ENCODE assay signal across 12 mouse cellular contexts in the genomic region with DNA sequence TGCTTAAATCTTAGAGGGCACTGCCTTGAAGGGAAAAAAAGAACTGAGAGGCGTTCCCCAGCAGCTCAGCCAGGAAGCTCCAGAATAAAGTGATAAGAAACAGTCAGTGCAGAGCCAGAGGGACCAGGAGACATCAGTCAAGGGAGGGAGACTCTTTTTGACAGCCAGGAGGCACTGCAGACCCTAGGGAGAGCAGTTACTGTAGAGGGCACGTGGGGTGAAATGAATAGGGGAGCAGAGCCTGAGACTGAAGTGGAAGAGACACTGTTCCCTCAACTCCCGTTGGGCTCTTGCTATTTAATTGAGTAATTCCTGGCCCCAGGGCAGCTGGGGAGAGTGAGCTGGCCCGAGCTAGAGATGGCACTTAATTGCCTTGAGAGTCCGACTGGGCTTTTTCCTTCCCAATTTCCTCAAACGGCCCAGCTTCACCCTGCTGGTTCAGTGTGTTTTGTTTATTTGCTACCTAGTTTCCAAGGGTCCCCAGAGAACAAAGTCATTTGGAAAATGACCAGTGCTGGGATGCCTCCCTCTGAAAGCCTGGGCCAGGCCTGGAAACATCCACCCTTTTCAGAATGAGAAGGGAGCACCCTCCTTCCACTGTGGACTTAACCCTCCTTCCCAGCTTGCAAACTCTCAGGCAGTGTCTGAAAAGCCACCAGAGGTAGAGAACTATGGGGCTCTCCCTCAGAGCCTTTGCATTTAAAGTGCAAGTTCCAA. TPM values are rescaled to one million over a fixed set of nuclear protein-coding genes. Genes with fewer than 3 reads are reported as not detected.
DNase-seq lines count a peak whose midpoint lies in the region; ATAC-seq and TF ChIP-seq lines count a peak whose summit lies in the region.
"Had no signal": no experiment of that assay in that cellular context is flagged by ENCODE, and none has a peak within 500 bp of the region (broad histone marks: within the 10 kb centered on the region; RNA-seq: fewer than 3 reads in every experiment).

No protein-coding gene starts in this region.

- peak; percentile 23; the same call in 1 of the 2 replicates for TF ChIP-seq CTCF in liver, postnatal 0 days (IDR thresholded peaks at IDR 0.05; ENCODE audit: low read depth)

- DNase-seq in forebrain, embryonic 11.5 days (ENCODE audit: low spot score) = peak; percentile 33
- no peak for DNase-seq in forebrain, embryonic 14.5 days (ENCODE audit: low spot score)
- DNase-seq in liver, postnatal 0 days = no peak
- DNase-seq in liver, embryonic 11.5 days (ENCODE audit: low spot score) = no peak
- peak; percentile 47 for DNase-seq in skeletal muscle tissue, adult 2 months (ENCODE audit: low read depth, low spot score)
- DNase-seq in left cerebral cortex, adult 9 months (ENCODE audit: low spot score in 2 of 2) = no peak
- DNase-seq in right cerebral cortex, adult 2 months (ENCODE audit: low spot score in 2 of 2) = no peak
- DNase-seq: gastrocnemius, postnatal 10 days; kidney, postnatal 4 days; spleen, adult 18-20 months had no signal

- no peak for ATAC-seq in forebrain, embryonic 11.5 days (replicated peaks; ENCODE audit: low FRiP score)
- no peak for ATAC-seq in forebrain, embryonic 14.5 days
- no peak for ATAC-seq in liver, postnatal 0 days
- no peak for ATAC-seq in liver, embryonic 11.5 days (replicated peaks; ENCODE audit: low FRiP score)
- ATAC-seq in hindbrain, embryonic 12.5 days (ENCODE audit: low FRiP score) = peak; percentile 48; the same call in 1 of the 2 replicates
- ATAC-seq: inflammation-experienced regulatory T-cells, adult 6 months had no signal

- H3K27me3 ChIP-seq in forebrain, embryonic 11.5 days (ENCODE audit: control insufficient read depth, insufficient read depth, low read length) = no peaks in the 10 kb centered on the region
- H3K27me3 ChIP-seq in forebrain, embryonic 14.5 days (replicated peaks; ENCODE audit: control insufficient read depth, insufficient read depth, low read length) = no peaks in the 10 kb centered on the region
- H3K27me3 ChIP-seq in liver, postnatal 0 days (ENCODE audit: insufficient read depth, low read length) = 0 out of 2 replicates have a peak, but pooled peaks cover 3% of the 10 kb centered on the region
- H3K27me3 ChIP-seq in liver, embryonic 11.5 days (replicated peaks; ENCODE audit: control insufficient read depth, insufficient read depth, low read length) = no peaks in the 10 kb centered on the region
- H3K27me3 ChIP-seq in hindbrain, embryonic 12.5 days = no peaks in the 10 kb centered on the region

- no peaks in the 10 kb centered on the region for H3K36me3 ChIP-seq in forebrain, embryonic 11.5 days (ENCODE audit: control insufficient read depth, insufficient read depth, low read length)
- H3K36me3 ChIP-seq in forebrain, embryonic 14.5 days (ENCODE audit: control insufficient read depth, insufficient read depth, low read length) = no peaks in the 10 kb centered on the region
- H3K36me3 ChIP-seq in liver, postnatal 0 days (replicated peaks; ENCODE audit: insufficient read depth, low read length) = no peaks in the 10 kb centered on the region
- H3K36me3 ChIP-seq in liver, embryonic 11.5 days (ENCODE audit: control insufficient read depth, insufficient read depth, low read length) = no peaks in the 10 kb centered on the region
- H3K36me3 ChIP-seq in hindbrain, embryonic 12.5 days = no peaks in the 10 kb centered on the region

- H3K4me1 ChIP-seq in forebrain, embryonic 11.5 days (replicated peaks; ENCODE audit: control insufficient read depth, insufficient read depth, low read length) = no peaks in the 10 kb centered on the region
- H3K4me1 ChIP-seq in forebrain, embryonic 14.5 days (ENCODE audit: control insufficient read depth, insufficient read depth, low read length) = no peaks in the 10 kb centered on the region
- no peaks in the 10 kb centered on the region for H3K4me1 ChIP-seq in liver, postnatal 0 days (ENCODE audit: insufficient read depth)
- no peaks in the 10 kb centered on the region for H3K4me1 ChIP-seq in liver, embryonic 11.5 days (replicated peaks; ENCODE audit: control insufficient read depth, insufficient read depth, low read length)
- 0 out of 2 replicates have a peak, but pooled peaks cover 9% of the 10 kb centered on the region for H3K4me1 ChIP-seq in hindbrain, embryonic 12.5 days

- 24% methylated on average over 6 of the region's 6 CpGs for WGBS in forebrain, embryonic 11.5 days
- WGBS in forebrain, embryonic 14.5 days = 12% methylated on average over 6 of the region's 6 CpGs
- 24% methylated on average over 6 of the region's 6 CpGs for WGBS in liver, postnatal 0 days (ENCODE audit: insufficient replicate concordance)
- 20% methylated on average over 6 of the region's 6 CpGs for WGBS in liver, embryonic 11.5 days
- WGBS in hindbrain, embryonic 12.5 days = 15% methylated on average over 6 of the region's 6 CpGs

- H3K27ac ChIP-seq in forebrain, embryonic 11.5 days (ENCODE audit: low read depth, low read length) = no peak overlapping the region
- no peak overlapping the region for H3K27ac ChIP-seq in forebrain, embryonic 14.5 days (ENCODE audit: low read depth, low read length)
- no peak overlapping the region for H3K27ac ChIP-seq in liver, postnatal 0 days (ENCODE audit: low read depth)
- H3K27ac ChIP-seq in liver, embryonic 11.5 days (ENCODE audit: low read depth, low read length) = no peak overlapping the region
- no peak overlapping the region for H3K27ac ChIP-seq in hindbrain, embryonic 12.5 days

- H3K4me3 ChIP-seq in forebrain, embryonic 11.5 days (ENCODE audit: low read depth, low read length) = no peak overlapping the region
- no peak overlapping the region for H3K4me3 ChIP-seq in forebrain, embryonic 14.5 days (ENCODE audit: low read depth, low read length)
- H3K4me3 ChIP-seq in liver, postnatal 0 days (ENCODE audit: low read depth, low read length) = no peak overlapping the region
- H3K4me3 ChIP-seq in liver, embryonic 11.5 days (ENCODE audit: low read depth, low read length) = no peak overlapping the region
- no peak overlapping the region for H3K4me3 ChIP-seq in hindbrain, embryonic 12.5 days

- no peaks in the 10 kb centered on the region for H3K9me3 ChIP-seq in forebrain, embryonic 11.5 days (ENCODE audit: control insufficient read depth, low read length)
- no peaks in the 10 kb centered on the region for H3K9me3 ChIP-seq in forebrain, embryonic 14.5 days (replicated peaks; ENCODE audit: control insufficient read depth, low read length)
- H3K9me3 ChIP-seq in liver, postnatal 0 days (ENCODE audit: low read length) = no peaks in the 10 kb centered on the region
- no peaks in the 10 kb centered on the region for H3K9me3 ChIP-seq in liver, embryonic 11.5 days (ENCODE audit: control insufficient read depth, low read length)
- H3K9me3 ChIP-seq in hindbrain, embryonic 12.5 days (replicated peaks) = no peaks in the 10 kb centered on the region

- no peak overlapping the region for H3K4me2 ChIP-seq in forebrain, embryonic 11.5 days (ENCODE audit: low read depth, low read length, severe bottlenecking)
- no peak overlapping the region for H3K4me2 ChIP-seq in forebrain, embryonic 14.5 days (ENCODE audit: low read length)
- H3K4me2 ChIP-seq in liver, postnatal 0 days (ENCODE audit: low read depth, low read length) = no peak overlapping the region
- no peak overlapping the region for H3K4me2 ChIP-seq in liver, embryonic 11.5 days
- H3K4me2 ChIP-seq in hindbrain, embryonic 12.5 days (replicated peaks) = no peak overlapping the region

- no peak for TF ChIP-seq EP300 in liver, postnatal 0 days (IDR thresholded peaks at IDR 0.05; ENCODE audit: low read depth)

- no peak overlapping the region for H3K9ac ChIP-seq in forebrain, embryonic 11.5 days (ENCODE audit: low read length)
- H3K9ac ChIP-seq in forebrain, embryonic 14.5 days (ENCODE audit: low read length) = no peak overlapping the region
- no peak overlapping the region for H3K9ac ChIP-seq in liver, postnatal 0 days (replicated peaks)
- no peak overlapping the region for H3K9ac ChIP-seq in liver, embryonic 11.5 days (ENCODE audit: low read depth, low read length)
- H3K9ac ChIP-seq in hindbrain, embryonic 12.5 days = no peak overlapping the region

RNA-seq across cellular contexts. Expression of gene Rbm15, which starts 41.6 kb away (rescaled TPM):
- polyA plus RNA-seq in forebrain, embryonic 11.5 days (2014; fragmentation: Nextera tagmentation; extraction: Ambion mirVana) = 19.4 and 22.6 TPM in 2 replicates
- polyA plus RNA-seq in forebrain, embryonic 14.5 days (2014; fragmentation: Nextera tagmentation; extraction: Ambion mirVana) = 9.1 and 10.2 TPM in 2 replicates
- polyA plus RNA-seq in liver, postnatal 0 days (2015; fragmentation: Nextera tagmentation; extraction: Ambion mirVana) = 6.5 and 6.7 TPM in 2 replicates
- 16.3 and 16.9 TPM in 2 replicates for polyA plus RNA-seq in liver, embryonic 11.5 days (2014; fragmentation: Nextera tagmentation; extraction: Ambion mirVana)
- polyA plus RNA-seq in hindbrain, embryonic 12.5 days (2016; fragmentation: Nextera tagmentation; extraction: Ambion mirVana) = 14.2 and 15.3 TPM in 2 replicates

Comparison
In these comparisons a context has a peak if more than half of its experiments do, and no peak if none do; other contexts are left out.
1. DNase-seq: peak in forebrain, embryonic 11.5 days (single experiment) and skeletal muscle tissue, adult 2 months (single experiment); none in forebrain, embryonic 14.5 days (single experiment), liver, postnatal 0 days (single experiment), liver, embryonic 11.5 days (single experiment), left cerebral cortex, adult 9 months (0 of 2) and right cerebral cortex, adult 2 months (0 of 2).